Mouse (Mus musculus) olfactory bulb, adult 2 months (tissue): ENCODE measurements around the gene Rsph3b. TPM values are rescaled to one million over a fixed set of nuclear protein-coding genes. Genes with fewer than 3 reads are reported as not detected.
"Not testable (repeated sequence)": the region's sequence is repeated elsewhere in the genome, so short reads cannot be mapped to it uniquely, and the experiment has no call there.

Source experiments
- H3K27ac ChIP-seq: fragments of 200-500 bp; 2 replicates; pipeline ENCODE4 v1.5.1; 2012; ENCODE audit warnings: low read depth, low read length; ENCODE audit not compliant: insufficient read depth
- H3K4me1 ChIP-seq: fragments of 200-500 bp; 2 replicates; pipeline ENCODE4 v1.6.1; 2012; ENCODE audit warnings: low read length; ENCODE audit not compliant: control insufficient read depth, insufficient read depth
- H3K4me3 ChIP-seq: fragments of 200-500 bp; 2 replicates; pipeline ENCODE4 v1.5.1; 2012; ENCODE audit warnings: mild to moderate bottlenecking, low read depth, low read length, moderate library complexity; ENCODE audit not compliant: insufficient read depth
- CTCF ChIP-seq: fragments of 200-500 bp; IDR thresholded peaks from 2 replicates; pipeline ENCODE4 v1.5.1; 2012; ENCODE audit warnings: low read depth, mild to moderate bottlenecking, low read length, moderate library complexity; ENCODE audit not compliant: insufficient read depth
- POLR2A ChIP-seq: fragments of 200-500 bp; IDR thresholded peaks from 2 replicates; pipeline ENCODE4 v1.6.1; 2012; ENCODE audit warnings: mild to moderate bottlenecking, low read depth, low read length, moderate library complexity; ENCODE audit not compliant: insufficient read depth
- WGBS: fragments of 180-500 bp; shearing (Covaris S2); methylation state at CpG from one replicate; pipeline ENCODE4 v1.1.7; 2018; 5-methylcytosine and 5-hydroxymethylcytosine counted together
- polyA plus RNA-seq: library from polyadenylated mRNA; stranded (reverse); fragments of >200 nt; gene quantifications from 2 replicates; pipeline ENCODE4 v1.2.4, GENCODE M21; 2012; ENCODE audit warnings: low replicate concordance; ENCODE audit not compliant: missing spikeins, insufficient read depth, insufficient read length

Rsph3b gene
- polyA plus RNA-seq, 1 experiment = not detected

- WGBS = 96% methylated on average over 4 of the region's 4 CpGs
- not testable (repeated sequence) for H3K4me1 ChIP-seq, H3K4me3 ChIP-seq, H3K27ac ChIP-seq
Observed at GRCm38 (mm10) chr17:6915282-6915681, 33.2 kb downstream of the Rsph3b start.

GRCm38 (mm10) chr17:6914066-6914465 is 34.4 kb downstream of the Rsph3b start:
- H3K27ac ChIP-seq, H3K4me1 ChIP-seq, H3K4me3 ChIP-seq: not testable (repeated sequence)
- WGBS = 82% methylated on average over 2 of the region's 6 CpGs

- WGBS = 68% methylated on average over 1 of the region's 2 CpGs
Observed at GRCm38 (mm10) chr17:6900361-6900760, 48.1 kb downstream of the Rsph3b start.

GRCm38 (mm10) chr17:6897996-6898562 is 50.4 kb downstream of the Rsph3b start:
- H3K4me3 ChIP-seq, H3K4me1 ChIP-seq, H3K27ac ChIP-seq: not testable (repeated sequence)
- WGBS = 77% methylated on average over 7 of the region's 7 CpGs

More at GRCm38 (mm10) chr17:6900361-6900760, 48.1 kb downstream of the Rsph3b start:
- not testable (repeated sequence) for H3K4me1 ChIP-seq, H3K4me3 ChIP-seq, H3K27ac ChIP-seq

GRCm38 (mm10) chr17:6896756-6897155 is 51.7 kb downstream of the Rsph3b start:
- TF ChIP-seq CTCF = no peak
- Histone ChIP-seq H3K4me1 (no peaks in the 10 kb centered on the region), H3K4me3 (no peak overlapping the region), H3K27ac (no peak overlapping the region)
- 73% methylated on average over 4 of the region's 4 CpGs for WGBS

- WGBS = 89% methylated on average over 10 of the region's 10 CpGs
- Histone ChIP-seq H3K4me3 (no peak overlapping the region), H3K27ac (no peak overlapping the region), H3K4me1 (no peaks in the 10 kb centered on the region)
- TF ChIP-seq POLR2A (no peak), CTCF (no peak)
Observed at GRCm38 (mm10) chr17:6893332-6893731, 55.1 kb downstream of the Rsph3b start.

- Histone ChIP-seq H3K27ac (no peak overlapping the region), H3K4me3 (no peak overlapping the region), H3K4me1 (no peaks in the 10 kb centered on the region)
- WGBS = 83% methylated on average over 7 of the region's 7 CpGs
- no peak for TF ChIP-seq CTCF
- TF ChIP-seq POLR2A = no peak
Observed at GRCm38 (mm10) chr17:6891966-6892934, 56.2 kb downstream of the Rsph3b start.

- H3K4me3 ChIP-seq = no peak overlapping the region
- TF ChIP-seq CTCF = no peak
- no peak for TF ChIP-seq POLR2A
- WGBS = 89% methylated on average over 1 of the region's 1 CpGs
- H3K27ac ChIP-seq = no peak overlapping the region
- no peaks in the 10 kb centered on the region for H3K4me1 ChIP-seq
Observed at GRCm38 (mm10) chr17:6886445-6886844, 62.0 kb downstream of the Rsph3b start.

GRCm38 (mm10) chr17:6884531-6884930 is 64.0 kb downstream of the Rsph3b start:
- TF ChIP-seq CTCF = no peak
- Histone ChIP-seq H3K4me1 (no peaks in the 10 kb centered on the region), H3K4me3 (no peak overlapping the region), H3K27ac (no peak overlapping the region)
- WGBS = 95% methylated on average over 1 of the region's 1 CpGs

- no peak overlapping the region for H3K4me3 ChIP-seq
- H3K27ac ChIP-seq = no peak overlapping the region
- WGBS = 57% methylated on average over 6 of the region's 6 CpGs
- TF ChIP-seq POLR2A = no peak
- no peak for TF ChIP-seq CTCF
- H3K4me1 ChIP-seq = no peaks in the 10 kb centered on the region
Observed at GRCm38 (mm10) chr17:6881306-6881705, 67.2 kb downstream of the Rsph3b start.
